Mouse (Mus musculus) kidney, adult 2 months (tissue): Measurements from ENCODE around the gene Ctdnep1. TPM values are rescaled to one million over a fixed set of nuclear protein-coding genes. Genes with fewer than 3 reads are reported as not detected.

Experiments used
- DNase-seq: peaks from one replicate; pipeline ENCODE4 v3.0.0; 2021
- H3K27ac ChIP-seq: fragments of 200-500 bp; 2 replicates; pipeline ENCODE4 v1.5.1; 2012; ENCODE audit warnings: low read depth, low read length, control low read depth, inconsistent platforms; ENCODE audit not compliant: insufficient read depth
- H3K27me3 ChIP-seq: fragments of 200-500 bp; replicated peaks from 2 replicates; pipeline ENCODE4 v1.6.1; 2012; ENCODE audit warnings: mild to moderate bottlenecking, moderate library complexity, low read length, inconsistent platforms; ENCODE audit not compliant: control insufficient read depth, insufficient read depth
- H3K36me3 ChIP-seq: fragments of 200-500 bp; 2 replicates; pipeline ENCODE4 v1.6.1; 2012; ENCODE audit warnings: mild to moderate bottlenecking, moderate library complexity, low read length, inconsistent platforms; ENCODE audit not compliant: control insufficient read depth, insufficient read depth
- H3K4me1 ChIP-seq: fragments of 200-500 bp; 2 replicates; pipeline ENCODE4 v1.6.1; 2011; ENCODE audit warnings: low read length; ENCODE audit not compliant: control insufficient read depth, insufficient read depth
- H3K4me3 ChIP-seq: fragments of 200-500 bp; 2 replicates; pipeline ENCODE4 v1.5.1; 2011; ENCODE audit warnings: mild to moderate bottlenecking, low read depth, low read length, control low read depth; ENCODE audit not compliant: insufficient read depth
- CTCF ChIP-seq: fragments of 200-500 bp; conservative IDR thresholded peaks from 2 replicates; pipeline ENCODE4 v1.5.1; 2011; ENCODE audit warnings: low read depth, mild to moderate bottlenecking, control low read depth, low read length, moderate library complexity, mixed read lengths; ENCODE audit not compliant: insufficient read depth, insufficient read length
- POLR2A ChIP-seq: fragments of 200-500 bp; IDR thresholded peaks from one replicate; pipeline ENCODE4 v1.6.1; 2011; ENCODE audit warnings: low read depth, low read length, control low read depth
- WGBS: fragments of 180-500 bp; shearing (Covaris S2); methylation state at CpG from one replicate; pipeline ENCODE4 v1.1.7; 2018; 5-methylcytosine and 5-hydroxymethylcytosine counted together
- polyA plus RNA-seq: library from polyadenylated mRNA; depleted of rRNA; stranded (reverse); fragments of >200 nt; gene quantifications from 2 replicates; pipeline ENCODE4 v1.2.3, GENCODE M21; 2012

The Ctdnep1 gene
- polyA plus RNA-seq, 1 experiment = 104 TPM

DNA sequence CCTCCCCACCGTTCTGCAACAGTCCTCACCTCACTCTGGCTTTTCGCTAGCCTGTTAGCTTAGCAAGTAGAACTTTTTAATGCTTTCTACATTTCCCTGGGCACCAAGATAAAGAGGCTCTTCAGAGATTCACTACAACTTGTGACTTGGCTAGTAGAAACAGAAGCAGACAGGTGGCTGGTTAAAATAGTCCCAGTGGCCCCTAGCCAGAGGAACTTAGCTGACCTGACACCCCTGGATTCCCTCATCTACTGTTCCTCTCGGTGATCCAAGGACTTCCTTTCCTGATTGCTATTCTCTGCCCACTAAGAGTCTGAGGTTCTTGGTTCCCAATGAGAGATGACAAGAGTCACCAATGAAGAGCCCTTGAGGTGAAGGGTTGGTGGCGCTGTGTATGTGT is 2.4 kb downstream of the Ctdnep1 start:
- no peak for DNase-seq
- H3K4me3 ChIP-seq = no peak overlapping the region
- no peaks in the 10 kb centered on the region for H3K27me3 ChIP-seq
- TF ChIP-seq CTCF (no peak), POLR2A (no peak)
- H3K27ac ChIP-seq = no peak overlapping the region
- WGBS = 65% methylated on average over 4 of the region's 4 CpGs
- peaks cover 9% of the 10 kb centered on the region; the same call in 1 of the 2 replicates for H3K4me1 ChIP-seq
- H3K36me3 ChIP-seq = peaks cover 3% of the 10 kb centered on the region

DNA sequence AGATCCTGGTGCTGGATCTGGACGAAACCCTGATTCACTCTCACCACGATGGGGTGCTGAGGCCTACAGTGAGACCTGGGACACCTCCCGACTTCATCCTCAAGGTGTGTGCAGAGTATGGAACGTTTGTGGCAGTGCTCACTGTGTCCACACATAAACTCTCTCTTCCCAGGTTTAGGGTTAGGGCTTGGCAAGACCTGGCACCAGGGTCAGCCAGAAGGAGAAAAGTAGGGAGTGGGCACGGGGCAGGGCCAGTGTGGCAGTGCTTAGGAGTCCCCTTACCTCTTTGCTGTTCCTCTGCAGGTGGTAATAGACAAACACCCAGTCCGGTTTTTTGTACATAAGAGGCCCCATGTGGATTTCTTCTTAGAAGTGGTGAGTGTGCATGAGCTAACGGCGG is 3.5 kb downstream of the Ctdnep1 start:
- H3K4me1 ChIP-seq = peaks cover 9% of the 10 kb centered on the region; the same call in 1 of the 2 replicates
- peaks cover 3% of the 10 kb centered on the region for H3K36me3 ChIP-seq
- no peak overlapping the region for H3K27ac ChIP-seq
- 90% methylated on average over 8 of the region's 8 CpGs for WGBS
- TF ChIP-seq CTCF (no peak), POLR2A (no peak)
- no peaks in the 10 kb centered on the region for H3K27me3 ChIP-seq
- H3K4me3 ChIP-seq = no peak overlapping the region
- no peak for DNase-seq

DNA sequence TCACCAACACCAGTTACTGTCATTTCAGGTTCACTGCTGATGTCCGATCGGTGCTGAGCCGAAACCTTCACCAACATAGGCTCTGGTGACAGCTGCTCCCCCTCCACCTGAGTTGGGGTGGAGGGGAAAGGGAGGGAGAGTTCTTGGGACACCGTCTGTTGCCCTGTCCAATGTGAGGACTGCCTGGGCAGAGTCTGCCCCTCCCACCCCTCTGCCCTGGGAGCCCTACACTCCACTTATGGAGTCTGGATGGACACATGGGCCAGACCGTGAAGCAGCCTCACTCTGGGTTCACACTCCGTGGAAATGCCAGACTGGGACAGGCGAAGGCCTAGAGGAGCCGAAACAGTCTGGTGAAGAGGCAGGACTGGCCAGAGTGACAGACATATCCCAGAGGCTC is 9.0 kb downstream of the Ctdnep1 start:
- peaks cover 3% of the 10 kb centered on the region; the same call in 1 of the 2 replicates for H3K4me1 ChIP-seq
- H3K4me3 ChIP-seq = no peak overlapping the region
- no peak for DNase-seq
- H3K27me3 ChIP-seq = no peaks in the 10 kb centered on the region
- H3K27ac ChIP-seq = no peak overlapping the region
- peaks cover 4% of the 10 kb centered on the region for H3K36me3 ChIP-seq
- WGBS = 84% methylated on average over 8 of the region's 8 CpGs
- TF ChIP-seq CTCF (no peak), POLR2A (no peak)

DNA sequence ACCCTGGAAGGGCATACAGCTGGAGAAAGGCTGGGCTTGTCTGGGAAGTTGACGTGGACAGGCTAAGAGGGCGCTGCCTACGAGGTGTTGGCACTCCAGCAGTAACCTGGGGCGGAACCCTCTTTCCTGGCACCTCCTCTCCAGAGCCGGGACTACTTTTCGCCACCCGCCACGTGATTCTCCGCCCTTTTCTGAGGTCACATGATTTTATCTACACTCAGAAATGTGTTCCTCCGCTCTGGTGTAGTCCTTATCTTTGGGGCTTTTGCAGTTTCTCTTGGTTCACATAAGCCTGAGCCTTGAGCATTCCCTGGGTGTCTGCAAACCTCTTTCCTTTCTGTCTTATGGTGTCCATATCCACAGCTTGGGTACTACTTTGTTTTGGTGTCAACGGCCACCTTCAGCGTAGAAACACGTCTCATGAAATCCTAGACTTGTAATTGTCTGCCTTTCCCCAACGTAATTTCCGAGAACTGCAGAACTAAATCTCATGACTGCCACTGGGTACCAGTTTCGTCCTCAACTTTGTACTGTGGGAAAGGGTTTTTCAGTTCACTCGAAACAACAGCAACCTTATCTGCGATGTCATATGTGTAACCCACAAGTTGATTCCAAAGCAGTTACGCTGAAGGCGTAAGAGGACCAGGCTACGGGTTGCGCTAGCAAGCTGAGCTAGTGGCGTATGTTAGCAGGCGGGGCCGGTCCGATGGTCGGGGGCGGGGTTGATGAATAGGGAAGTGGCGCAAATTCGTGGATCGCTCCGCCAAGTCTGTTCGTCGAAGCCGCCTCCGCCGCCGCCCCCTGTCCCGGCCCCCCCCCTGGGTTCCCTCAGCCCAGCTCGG is 10.1 kb downstream of the Ctdnep1 start, which contains the start of gene Gabarap:
TSS of gene Gabarap (plus strand) at position 294 of the 842 bp plus-strand sequence.
- TF ChIP-seq POLR2A = peak; percentile 58
- no peak for TF ChIP-seq CTCF
- DNase-seq = peak; percentile 99
- peaks cover 4% of the 10 kb centered on the region for H3K36me3 ChIP-seq
- H3K4me1 ChIP-seq = peaks cover 3% of the 10 kb centered on the region; the same call in 1 of the 2 replicates
- H3K4me3 ChIP-seq = peak within 1 kb of the TSS; percentile 96
- under 1% methylated on average over 40 of the region's 40 CpGs for WGBS
- H3K27ac ChIP-seq = peak within 1 kb of the TSS; percentile 100
- no peaks in the 10 kb centered on the region for H3K27me3 ChIP-seq

DNA sequence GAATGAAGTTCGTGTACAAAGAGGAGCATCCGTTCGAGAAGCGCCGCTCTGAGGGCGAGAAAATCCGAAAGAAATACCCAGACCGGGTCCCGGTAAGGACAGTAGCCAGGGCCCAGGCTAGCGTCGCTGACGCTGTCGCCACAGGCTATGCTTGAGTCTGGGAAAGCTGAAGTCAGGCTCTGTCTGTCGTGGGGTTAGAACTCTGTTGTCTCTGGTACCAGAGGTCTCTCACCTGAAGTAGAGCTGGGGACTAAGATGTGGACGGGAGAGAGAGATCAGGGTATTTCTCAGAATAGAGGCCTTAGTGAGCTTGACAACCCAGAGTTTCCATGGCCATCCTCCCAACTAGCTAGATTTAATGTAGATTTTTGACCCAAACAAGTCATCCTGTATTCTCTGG is 10.8 kb downstream of the Ctdnep1 start:
- 1% methylated on average over 15 of the region's 15 CpGs for WGBS
- no peak for TF ChIP-seq CTCF
- TF ChIP-seq POLR2A = no peak
- Histone ChIP-seq H3K4me1 (peaks cover 3% of the 10 kb centered on the region; the same call in 1 of the 2 replicates), H3K27me3 (no peaks in the 10 kb centered on the region), H3K4me3 (peak overlapping the region; percentile 96), H3K36me3 (peaks cover 2% of the 10 kb centered on the region; the same call in 1 of the 2 replicates), H3K27ac (peak overlapping the region; percentile 88)
- DNase-seq = no peak

DNA sequence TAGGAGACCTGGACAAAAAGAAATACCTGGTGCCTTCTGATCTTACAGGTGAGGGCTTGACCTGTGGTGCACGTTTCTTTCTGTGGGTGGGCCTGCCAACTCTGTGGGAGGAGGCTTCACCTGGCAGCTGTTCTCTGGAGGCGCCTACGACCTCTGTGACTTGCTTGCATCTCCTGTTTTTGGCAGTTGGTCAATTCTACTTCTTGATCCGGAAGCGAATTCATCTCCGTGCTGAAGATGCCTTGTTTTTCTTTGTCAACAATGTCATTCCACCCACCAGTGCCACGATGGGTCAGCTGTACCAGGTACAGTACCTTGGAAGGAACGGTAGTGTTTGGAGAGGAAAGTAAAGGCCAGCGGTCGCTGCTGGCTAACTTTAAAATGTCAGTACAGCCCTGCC is 11.4 kb downstream of the Ctdnep1 start:
- Histone ChIP-seq H3K36me3 (peaks cover 2% of the 10 kb centered on the region; the same call in 1 of the 2 replicates), H3K4me3 (peak overlapping the region; percentile 47), H3K27me3 (no peaks in the 10 kb centered on the region), H3K4me1 (peaks cover 3% of the 10 kb centered on the region; the same call in 1 of the 2 replicates), H3K27ac (no peak overlapping the region; the same call in 1 of the 2 replicates)
- no peak for TF ChIP-seq CTCF
- TF ChIP-seq POLR2A = no peak
- peak; percentile 63 for DNase-seq
- WGBS = 31% methylated on average over 10 of the region's 10 CpGs

DNA sequence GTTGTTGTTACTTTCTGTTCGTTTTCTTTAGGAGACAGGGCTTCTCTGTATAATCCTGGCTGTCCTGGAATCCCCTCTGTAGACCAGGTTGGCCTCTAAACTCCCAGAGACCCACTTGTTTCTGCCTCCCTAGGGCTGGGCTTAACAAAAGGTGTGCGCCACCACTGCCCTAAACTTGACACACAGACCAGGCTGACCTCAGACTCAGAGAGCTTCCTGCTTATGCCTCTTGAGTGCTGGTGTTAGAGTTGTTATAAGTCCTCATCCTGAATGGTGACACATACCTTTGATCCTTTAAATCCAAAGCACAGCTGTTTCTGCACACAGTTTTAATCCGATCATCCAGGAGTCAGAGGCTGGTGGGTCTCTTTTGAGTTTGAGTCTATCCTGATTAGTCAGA is 12.0 kb downstream of the Ctdnep1 start:
- no peak overlapping the region; the same call in 1 of the 2 replicates for H3K27ac ChIP-seq
- 87% methylated on average over 3 of the region's 3 CpGs for WGBS
- peaks cover 3% of the 10 kb centered on the region; the same call in 1 of the 2 replicates for H3K4me1 ChIP-seq
- TF ChIP-seq CTCF = no peak
- TF ChIP-seq POLR2A = no peak
- no peaks in the 10 kb centered on the region for H3K27me3 ChIP-seq
- H3K36me3 ChIP-seq = peaks cover 2% of the 10 kb centered on the region; the same call in 1 of the 2 replicates
- DNase-seq = no peak
- H3K4me3 ChIP-seq = no peak overlapping the region
